Mouse (Mus musculus): ENCODE results near the gene Ttc23. TPM values are rescaled to one million over a fixed set of nuclear protein-coding genes. Genes with fewer than 3 reads are reported as not detected.

Ttc23 gene
- 0.32 TPM in 1 of 2 replicates, not detected in the other for total RNA-seq (2014; fragmentation: Nextera tagmentation)
- total RNA-seq (2017) = 1.7 and 4.9 TPM in 2 replicates

GRCm38 (mm10) chr7:67647277-67647676 lies at the start of gene Ttc23:
Ttc23 (plus strand) TSS chr7:67647410.
- no peak for ATAC-seq (replicated peaks; ENCODE audit: poor library complexity, severe bottlenecking)

- ATAC-seq (replicated peaks; ENCODE audit: poor library complexity, severe bottlenecking) = no peak
Measured at GRCm38 (mm10) chr7:67598050-67598449, 49.2 kb upstream of the Ttc23 start.

- no peak for ATAC-seq (replicated peaks; ENCODE audit: poor library complexity, severe bottlenecking)
Measured at GRCm38 (mm10) chr7:67605114-67605513, 42.1 kb upstream of the Ttc23 start.

- ATAC-seq (replicated peaks; ENCODE audit: poor library complexity, severe bottlenecking) = no peak
Measured at GRCm38 (mm10) chr7:67606250-67606649, 41.0 kb upstream of the Ttc23 start.

- no peak for ATAC-seq (replicated peaks; ENCODE audit: poor library complexity, severe bottlenecking)
Measured at GRCm38 (mm10) chr7:67607669-67608347, 39.4 kb upstream of the Ttc23 start.

- ATAC-seq (replicated peaks; ENCODE audit: poor library complexity, severe bottlenecking) = no peak
Measured at GRCm38 (mm10) chr7:67608348-67609024, 38.7 kb upstream of the Ttc23 start.

- peak; percentile 42 for ATAC-seq (replicated peaks; ENCODE audit: poor library complexity, severe bottlenecking)
Measured at GRCm38 (mm10) chr7:67613795-67614463, 33.3 kb upstream of the Ttc23 start.

- peak; percentile 88 for ATAC-seq (replicated peaks; ENCODE audit: poor library complexity, severe bottlenecking)
Measured at GRCm38 (mm10) chr7:67614464-67614861, 32.7 kb upstream of the Ttc23 start.

- ATAC-seq (replicated peaks; ENCODE audit: poor library complexity, severe bottlenecking) = no peak
Measured at GRCm38 (mm10) chr7:67616890-67617289, 30.3 kb upstream of the Ttc23 start.

- peak; percentile 45; the same call in 1 of the 2 replicates for ATAC-seq (replicated peaks; ENCODE audit: poor library complexity, severe bottlenecking)
Measured at GRCm38 (mm10) chr7:67617646-67618045, 29.6 kb upstream of the Ttc23 start.

- ATAC-seq (replicated peaks; ENCODE audit: poor library complexity, severe bottlenecking) = no peak
Measured at GRCm38 (mm10) chr7:67618316-67618715, 28.9 kb upstream of the Ttc23 start.

GRCm38 (mm10) chr7:67619836-67620235 lies 27.4 kb upstream of the Ttc23 start:
- ATAC-seq (replicated peaks; ENCODE audit: poor library complexity, severe bottlenecking) = no peak

GRCm38 (mm10) chr7:67622151-67622550 lies 25.1 kb upstream of the Ttc23 start:
- no peak for ATAC-seq (replicated peaks; ENCODE audit: poor library complexity, severe bottlenecking)

GRCm38 (mm10) chr7:67626671-67627070 lies 20.5 kb upstream of the Ttc23 start:
- ATAC-seq (replicated peaks; ENCODE audit: poor library complexity, severe bottlenecking) = no peak

- no peak for ATAC-seq (replicated peaks; ENCODE audit: poor library complexity, severe bottlenecking)
Measured at GRCm38 (mm10) chr7:67629681-67630080, 17.5 kb upstream of the Ttc23 start.

GRCm38 (mm10) chr7:67630817-67631216 lies 16.4 kb upstream of the Ttc23 start:
- peak; percentile 99 for ATAC-seq (replicated peaks; ENCODE audit: poor library complexity, severe bottlenecking)

- no peak for ATAC-seq (replicated peaks; ENCODE audit: poor library complexity, severe bottlenecking)
Measured at GRCm38 (mm10) chr7:67632380-67632779, 14.8 kb upstream of the Ttc23 start.

GRCm38 (mm10) chr7:67634210-67634609 lies 13.0 kb upstream of the Ttc23 start:
- ATAC-seq (replicated peaks; ENCODE audit: poor library complexity, severe bottlenecking) = no peak

- ATAC-seq (replicated peaks; ENCODE audit: poor library complexity, severe bottlenecking) = no peak
Measured at GRCm38 (mm10) chr7:67636161-67636560, 11.0 kb upstream of the Ttc23 start.

GRCm38 (mm10) chr7:67639006-67639405 lies 8.2 kb upstream of the Ttc23 start:
- ATAC-seq (replicated peaks; ENCODE audit: poor library complexity, severe bottlenecking) = no peak

GRCm38 (mm10) chr7:67642955-67643354 lies 4.3 kb upstream of the Ttc23 start:
- no peak for ATAC-seq (replicated peaks; ENCODE audit: poor library complexity, severe bottlenecking)

Data from granulocyte monocyte progenitor cell, adult 5-6 weeks (primary cell).